Mouse (Mus musculus): ENCODE measurements around the gene Naa15. TPM values are rescaled to one million over a fixed set of nuclear protein-coding genes. Genes with fewer than 3 reads are reported as not detected.

The Naa15 gene
- 62.9 TPM for polyA plus RNA-seq (2014; fragmentation: Illumina TruSeq; extraction: RNeasy Lipid Tissue Mini Kit (QIAGEN cat#74804); ENCODE audit: low read depth, low replicate concordance)

DNA sequence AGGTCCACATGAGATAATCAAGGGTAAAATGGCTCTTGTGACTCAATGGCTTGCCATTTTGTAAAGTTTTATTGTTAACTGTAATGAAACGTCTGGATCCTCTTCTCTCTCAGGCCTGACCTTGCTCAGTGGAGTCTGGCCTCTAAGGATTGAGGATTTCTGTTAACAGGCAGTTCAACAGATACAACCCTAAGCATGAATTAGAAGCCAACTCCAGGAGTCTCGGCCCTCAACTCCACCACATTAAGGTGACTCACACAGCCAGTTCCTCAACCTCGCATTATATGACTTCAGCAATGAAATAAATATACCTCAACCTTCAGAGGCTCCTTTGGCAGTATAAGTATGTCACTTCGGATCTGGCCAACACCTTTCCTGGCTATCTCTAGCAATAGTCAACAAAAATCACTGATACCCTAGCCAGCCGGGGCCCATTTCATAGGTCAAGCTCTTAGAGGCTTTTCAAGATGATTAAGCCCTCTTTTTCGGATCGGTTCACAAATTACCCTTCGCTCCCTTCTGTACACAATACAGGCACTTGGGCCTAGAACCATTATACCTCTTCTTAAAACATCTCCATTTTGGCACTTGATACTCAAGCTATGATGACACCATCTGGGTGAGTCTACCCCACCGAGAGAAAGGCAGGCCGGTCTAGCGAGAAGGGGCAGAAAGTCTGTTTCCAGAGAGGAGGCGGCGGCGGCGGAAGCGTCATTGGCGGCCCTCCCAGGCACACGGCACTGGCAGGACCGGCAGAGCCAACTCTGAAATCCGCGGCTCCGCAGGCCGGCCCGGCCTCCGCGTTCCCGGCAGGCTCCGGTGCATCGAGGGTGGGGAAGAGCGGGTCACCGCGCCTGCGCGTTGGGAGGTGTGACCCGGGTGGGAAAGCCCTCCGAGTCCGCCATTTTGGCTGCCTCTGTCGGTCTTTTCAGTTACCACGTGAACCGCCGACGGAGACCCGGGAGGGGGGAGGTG, at the start of gene Naa15:
Naa15 (plus strand) TSS at position 51 of the 975 bp plus-strand sequence.

GRCm38 (mm10) chr3:51396219-51397068, 18.5 kb upstream of the Naa15 start, which contains the start of gene Mgarp:
TSS of gene Mgarp (minus strand) at chr3:51396738.

GRCm38 (mm10) chr3:51408561-51409183, 6.3 kb upstream of the Naa15 start, which contains the start of gene Ndufc1:
TSS of gene Ndufc1 (minus strand) at chr3:51408988.

GRCm38 (mm10) chr3:51483741-51484359, 68.9 kb downstream of the Naa15 start, which contains the start of gene Rab33b:
TSS of gene Rab33b (plus strand) at chr3:51483920.

Other genes starting within 250 kb of the Naa15 start
- gene Noct, start 190.7 kb upstream of the Naa15 start, polyA plus RNA-seq (2014; fragmentation: Illumina TruSeq; extraction: RNeasy Lipid Tissue Mini Kit (QIAGEN cat#74804); ENCODE audit: low read depth, low replicate concordance) = 10.5 TPM
- 17.6 TPM for gene Elf2, start 74.5 kb upstream of the Naa15 start, polyA plus RNA-seq (2014; fragmentation: Illumina TruSeq; extraction: RNeasy Lipid Tissue Mini Kit (QIAGEN cat#74804); ENCODE audit: low read depth, low replicate concordance)
- gene Mgarp, start 18.4 kb upstream of the Naa15 start, polyA plus RNA-seq (2014; fragmentation: Illumina TruSeq; extraction: RNeasy Lipid Tissue Mini Kit (QIAGEN cat#74804); ENCODE audit: low read depth, low replicate concordance) = not detected
- 237 TPM for gene Ndufc1, start 6.2 kb upstream of the Naa15 start, polyA plus RNA-seq (2014; fragmentation: Illumina TruSeq; extraction: RNeasy Lipid Tissue Mini Kit (QIAGEN cat#74804); ENCODE audit: low read depth, low replicate concordance)
- gene Rab33b, start 68.8 kb downstream of the Naa15 start, polyA plus RNA-seq (2014; fragmentation: Illumina TruSeq; extraction: RNeasy Lipid Tissue Mini Kit (QIAGEN cat#74804); ENCODE audit: low read depth, low replicate concordance) = 7.5 TPM
- 2.9 TPM for gene Setd7, start 145.7 kb downstream of the Naa15 start, polyA plus RNA-seq (2014; fragmentation: Illumina TruSeq; extraction: RNeasy Lipid Tissue Mini Kit (QIAGEN cat#74804); ENCODE audit: low read depth, low replicate concordance)
- not detected for gene Mgst2, start 245.2 kb downstream of the Naa15 start, polyA plus RNA-seq (2014; fragmentation: Illumina TruSeq; extraction: RNeasy Lipid Tissue Mini Kit (QIAGEN cat#74804); ENCODE audit: low read depth, low replicate concordance)

Measured in liver, adult 10 weeks (tissue).